Mouse (Mus musculus): ENCODE results near the gene Cela3a.

DNA sequence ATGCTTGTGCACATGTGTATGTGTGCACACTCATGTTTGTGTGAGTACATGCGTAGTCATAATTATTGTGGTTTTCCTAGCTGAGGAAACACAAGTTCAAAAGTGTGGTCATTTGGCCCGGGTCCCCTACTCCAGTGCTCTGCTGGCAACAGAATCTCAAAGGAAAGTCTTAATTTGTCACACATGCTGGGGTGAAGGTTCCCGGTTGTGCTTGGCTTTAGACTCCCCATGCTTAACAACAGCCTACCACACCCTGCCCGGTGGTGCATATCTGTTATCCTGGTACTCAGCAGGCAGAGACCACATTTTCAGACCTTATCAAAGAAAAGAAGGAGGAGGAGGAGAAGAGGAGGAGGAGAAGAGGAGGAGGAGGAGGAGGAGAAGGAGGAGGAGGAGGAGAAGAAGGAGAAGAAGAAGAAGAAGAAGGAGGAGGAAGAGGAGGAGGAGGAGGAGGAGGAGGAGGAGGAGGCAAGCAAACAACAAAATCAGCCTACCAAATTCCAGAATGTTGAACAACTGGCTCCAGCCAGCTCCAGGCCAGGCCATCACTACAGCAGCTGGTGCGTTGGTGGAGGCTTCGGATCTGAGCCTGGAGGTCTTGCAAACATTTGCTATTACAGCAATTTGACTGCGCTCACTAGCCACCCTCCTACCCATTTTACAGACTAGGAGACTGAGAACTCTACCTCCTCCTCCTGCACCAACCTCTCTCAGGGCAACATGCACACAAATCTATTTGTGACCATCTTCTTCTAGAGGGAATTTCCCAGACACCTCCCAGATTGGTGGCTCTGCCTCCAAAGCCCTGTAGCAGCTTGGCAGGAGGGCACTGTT lies 38.0 kb upstream of the Cela3a start:
- TF ChIP-seq CTCF (IDR thresholded peaks at IDR 0.05; ENCODE audit: low read depth, low read length) (no peak), EP300 (IDR thresholded peaks at IDR 0.05; ENCODE audit: insufficient read depth, low read depth, low read length) (no peak), POLR2A (IDR thresholded peaks at IDR 0.05; ENCODE audit: insufficient read depth, low read length) (no peak)
